Mouse (Mus musculus) MEL (cell line): ENCODE results near the gene Clcn6. TPM values are rescaled to one million over a fixed set of nuclear protein-coding genes. Genes with fewer than 3 reads are reported as not detected.

Experiments used
- DNase-seq: peaks from one replicate; pipeline ENCODE4 v3.0.0; 2011; ENCODE audit warnings: low read depth, low spot score
- H3K27ac ChIP-seq: 2 replicates; pipeline ENCODE4 v1.5.1; 2012; ENCODE audit warnings: low read depth, mild to moderate bottlenecking, control low read depth, low read length, moderate library complexity; ENCODE audit not compliant: control insufficient read depth
- H3K27me3 ChIP-seq, 2 experiments: fragments of 150-350 bp in 1 of 2; sonication (generic) in 1 of 2; 2 replicates each; pipeline ENCODE4 v1.6.1; 2012; ENCODE audit warnings: low read length in 2 of 2, mild to moderate bottlenecking in 2 of 2, improper control_type of control experiment in 1 of 2, moderate library complexity in 1 of 2; ENCODE audit not compliant: insufficient read depth in 2 of 2, control insufficient read depth in 1 of 2
- H3K36me3 ChIP-seq, 2 experiments: 2 replicates each; pipeline ENCODE4 v1.6.1; 2012 to 2014; ENCODE audit warnings: low read length in 2 of 2, improper control_type of control experiment in 1 of 2, inconsistent platforms in 1 of 2, mild to moderate bottlenecking in 1 of 2; ENCODE audit not compliant: insufficient read depth in 2 of 2, control insufficient read depth in 1 of 2
- H3K4me1 ChIP-seq, 2 experiments: fragments of 150-350 bp in 1 of 2; sonication (generic) in 1 of 2; 2 replicates each; pipeline ENCODE4 v1.6.1; 2012; ENCODE audit warnings: low read length in 2 of 2, improper control_type of control experiment in 1 of 2, mild to moderate bottlenecking in 1 of 2; ENCODE audit not compliant: insufficient read depth in 2 of 2, control insufficient read depth in 1 of 2
- H3K4me3 ChIP-seq, 2 experiments: fragments of 150-350 bp in 1 of 2; sonication (generic) in 1 of 2; 2 replicates each; pipeline ENCODE4 v1.5.1; 2012; ENCODE audit warnings: low read depth in 2 of 2, low read length in 2 of 2, mild to moderate bottlenecking in 2 of 2, moderate library complexity in 2 of 2, control low read depth in 1 of 2, improper control_type of control experiment in 1 of 2; ENCODE audit not compliant: control insufficient read depth in 1 of 2, insufficient read depth in 1 of 2
- H3K79me2 ChIP-seq: 2 replicates; pipeline ENCODE4 v1.6.1; 2012; ENCODE audit warnings: mild to moderate bottlenecking, low read length, moderate library complexity; ENCODE audit not compliant: control insufficient read depth, poor library complexity, insufficient read depth
- H3K9ac ChIP-seq: 2 replicates; pipeline ENCODE4 v1.6.1; 2012; ENCODE audit warnings: low read depth, mild to moderate bottlenecking, control low read depth, low read length, moderate library complexity; ENCODE audit not compliant: control insufficient read depth, poor library complexity, severe bottlenecking
- H3K9me3 ChIP-seq: fragments of 150-350 bp; sonication (generic); replicated peaks from 2 replicates; pipeline ENCODE4 v1.6.1; 2012; ENCODE audit warnings: mild to moderate bottlenecking, low read length, improper control_type of control experiment, moderate library complexity; ENCODE audit not compliant: insufficient read depth
- EP300 ChIP-seq, 2 experiments: IDR thresholded peaks; 2 replicates each; pipeline ENCODE4 v1.6.1; 2011; ENCODE audit warnings: improper control_type of control experiment in 2 of 2, low read length in 2 of 2, low read depth in 1 of 2, mild to moderate bottlenecking in 1 of 2
- ETS1 ChIP-seq: IDR thresholded peaks from 2 replicates; pipeline ENCODE4 v1.6.1; 2012; ENCODE audit warnings: low read depth, mild to moderate bottlenecking, inconsistent platforms, low read length, improper control_type of control experiment, moderate library complexity
- HCFC1 ChIP-seq: IDR thresholded peaks from 2 replicates; pipeline ENCODE4 v1.6.1; 2012; ENCODE audit warnings: low read depth, mild to moderate bottlenecking, inconsistent platforms, low read length, improper control_type of control experiment, moderate library complexity
- KAT2A ChIP-seq: conservative IDR thresholded peaks from 2 replicates; pipeline ENCODE4 v1.6.1; 2012; ENCODE audit warnings: low read depth, low read length, improper control_type of control experiment, inconsistent platforms
- MAX ChIP-seq: IDR thresholded peaks from 2 replicates; pipeline ENCODE4 v1.6.1; 2011; ENCODE audit warnings: low read length, improper control_type of control experiment
- MAZ ChIP-seq: IDR thresholded peaks from 2 replicates; pipeline ENCODE4 v1.6.1; 2012; ENCODE audit warnings: low read depth, mild to moderate bottlenecking, inconsistent platforms, low read length, improper control_type of control experiment
- MYC ChIP-seq: IDR thresholded peaks from 2 replicates; pipeline ENCODE4 v1.6.1; 2011; ENCODE audit warnings: low read depth, mild to moderate bottlenecking, low read length, improper control_type of control experiment, moderate library complexity
- NELFE ChIP-seq: IDR thresholded peaks from 2 replicates; pipeline ENCODE4 v1.6.1; 2011; ENCODE audit warnings: low read depth, low read length, improper control_type of control experiment
- POLR2A ChIP-seq, 2 experiments: IDR thresholded peaks; 2 replicates each; pipeline ENCODE4 v1.6.1; 2011 to 2012; ENCODE audit warnings: low read length in 2 of 2, mild to moderate bottlenecking in 2 of 2, control low read depth in 1 of 2, improper control_type of control experiment in 1 of 2, low read depth in 1 of 2, moderate library complexity in 1 of 2; ENCODE audit not compliant: control insufficient read depth in 1 of 2, insufficient read depth in 1 of 2, poor library complexity in 1 of 2
- POLR2AphosphoS5 ChIP-seq: IDR thresholded peaks from 2 replicates; pipeline ENCODE4 v1.6.1; 2012; ENCODE audit warnings: low read depth, borderline replicate concordance, mild to moderate bottlenecking, inconsistent platforms, low read length, moderate library complexity, mixed read lengths
- RCOR1 ChIP-seq: IDR thresholded peaks from 2 replicates; pipeline ENCODE4 v1.6.1; 2012; ENCODE audit warnings: low read depth, mild to moderate bottlenecking, inconsistent platforms, low read length, improper control_type of control experiment
- SIN3A ChIP-seq: IDR thresholded peaks from 2 replicates; pipeline ENCODE4 v1.6.1; 2012; ENCODE audit warnings: low read length, improper control_type of control experiment, inconsistent platforms
- TBP ChIP-seq: IDR thresholded peaks from 2 replicates; pipeline ENCODE4 v1.8.0; 2011; ENCODE audit warnings: low read depth, low read length, improper control_type of control experiment
- TCF12 ChIP-seq: IDR thresholded peaks from 2 replicates; pipeline ENCODE4 v1.6.1; 2014; ENCODE audit warnings: low read depth, mild to moderate bottlenecking, inconsistent platforms, low read length, improper control_type of control experiment, moderate library complexity
- UBTF ChIP-seq: IDR thresholded peaks from 2 replicates; pipeline ENCODE4 v1.6.1; 2012; ENCODE audit warnings: low read depth, mild to moderate bottlenecking, inconsistent platforms, low read length, improper control_type of control experiment, moderate library complexity, borderline replicate concordance; ENCODE audit not compliant: insufficient read depth
- USF1 ChIP-seq: IDR thresholded peaks from 2 replicates; pipeline ENCODE4 v1.6.1; 2014; ENCODE audit warnings: low read depth, mild to moderate bottlenecking, inconsistent platforms, low read length, improper control_type of control experiment, moderate library complexity
- polyA plus RNA-seq, 2 experiments: library from polyadenylated mRNA; stranded (reverse) in 1 of 2; unstranded in 1 of 2; fragments of >175 nt in 1 of 2; fragments of >200 nt in 1 of 2; gene quantifications; 2 replicates each; pipeline versions ENCODE4 v1.2.1 to v1.2.4; 2012; ENCODE audit warnings: low replicate concordance in 2 of 2, low read depth in 1 of 2; ENCODE audit not compliant: insufficient read length in 2 of 2, insufficient read depth in 1 of 2, missing spikeins in 1 of 2
- total RNA-seq: library from RNA; depleted of rRNA; stranded (reverse); fragments of 300-350 nt; gene quantifications from 2 replicates; pipeline ENCODE4 v1.2.3, GENCODE M21; 2012

Clcn6 gene
- total and polyA plus RNA-seq, 3 experiments: 5.8 to 17.5 TPM; not detected in 1

DNA sequence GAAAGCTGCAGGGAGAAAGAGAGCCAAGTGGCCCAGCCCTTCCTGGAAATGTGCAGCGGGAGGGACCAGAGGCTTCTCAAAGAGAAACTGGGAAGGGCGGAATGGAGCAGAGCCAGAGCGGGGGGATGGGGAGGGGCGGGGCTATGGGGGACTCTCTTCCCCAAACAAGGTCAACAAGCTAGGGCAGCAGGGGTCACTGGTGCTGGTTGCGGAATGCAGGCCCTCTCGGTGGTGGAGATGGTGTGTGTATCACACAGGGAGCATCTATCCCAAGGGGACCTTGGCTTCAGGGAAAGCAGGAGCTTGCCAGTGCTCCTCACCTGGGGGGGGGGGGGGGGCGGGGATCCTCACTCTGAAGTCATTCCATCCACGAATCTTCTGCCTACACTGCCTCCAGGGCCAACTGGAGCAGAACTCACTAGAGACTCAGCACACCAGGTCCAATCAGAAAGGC, 45.7 kb upstream of the Clcn6 start:
- H3K27me3 ChIP-seq: no peaks in the 10 kb centered on the region
- H3K4me1 ChIP-seq: peaks cover 0 to 10% of the 10 kb centered on the region in 2 experiments; a peak in 2 of 4 replicates
- peaks cover 6% of the 10 kb centered on the region for H3K79me2 ChIP-seq
- DNase-seq: no peak
- no peaks in the 10 kb centered on the region for H3K9me3 ChIP-seq
- H3K4me3 ChIP-seq: no peak overlapping the region
- peaks cover 0 to 4% of the 10 kb centered on the region in 2 experiments; a peak in 2 of 4 replicates for H3K36me3 ChIP-seq
- no peak overlapping the region for H3K27ac ChIP-seq
- TF ChIP-seq EP300 (IDR thresholded peaks at IDR 0.05; ENCODE audit: low read depth in 1 of 2, low read length in 2 of 2): no peak
- no peak for TF ChIP-seq POLR2A (IDR thresholded peaks at IDR 0.05; ENCODE audit: control insufficient read depth in 1 of 2, insufficient read depth in 1 of 2, low read depth in 1 of 2, low read length in 2 of 2, poor library complexity in 1 of 2)
- TF ChIP-seq TCF12: no peak
- TF ChIP-seq MAZ: no peak
- TF ChIP-seq UBTF: no peak
- TF ChIP-seq RCOR1: no peak
- no peak for TF ChIP-seq NELFE
- no peak for TF ChIP-seq POLR2AphosphoS5
- TF ChIP-seq, all 39 proteins: peak for 0
- H3K9ac ChIP-seq: no peak overlapping the region

DNA sequence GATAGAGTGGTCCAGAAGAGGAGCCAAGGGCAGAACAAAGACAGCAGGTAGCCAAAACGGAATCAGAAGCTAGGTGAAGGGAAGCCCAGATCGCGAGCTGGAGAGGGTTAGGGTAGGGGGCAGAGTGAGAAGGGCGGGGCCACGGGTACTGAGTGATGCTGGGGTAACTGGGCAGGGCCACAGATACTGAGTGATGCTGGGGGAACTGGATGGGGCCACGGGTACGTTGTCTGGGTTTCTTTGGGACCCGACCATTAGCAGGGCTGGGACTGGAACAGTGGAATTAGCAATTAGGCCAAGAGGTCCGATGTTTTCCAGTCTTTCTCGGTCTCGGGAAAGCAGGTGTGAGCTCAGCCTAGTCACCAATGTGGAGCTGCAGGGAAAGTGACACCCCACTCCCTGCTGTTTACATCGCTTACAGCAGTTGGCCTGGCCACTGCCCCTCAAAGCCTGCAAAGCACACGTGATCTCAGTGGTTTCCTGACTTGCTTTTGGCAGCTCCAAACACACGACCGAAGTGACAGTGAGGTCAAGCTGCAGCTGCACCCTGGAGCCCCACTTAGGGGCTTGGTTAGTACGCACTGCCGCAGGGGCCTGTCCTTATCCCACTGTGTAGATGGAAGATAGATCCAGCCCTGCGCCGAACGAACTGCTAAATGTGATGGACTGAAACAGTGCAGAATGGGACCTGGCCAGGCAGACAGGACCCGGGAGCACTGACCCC, 44.7 kb upstream of the Clcn6 start:
- Histone ChIP-seq H3K27ac (peak overlapping the region; percentile 92), H3K4me1 (peaks cover 0 to 10% of the 10 kb centered on the region in 2 experiments; a peak in 2 of 4 replicates), H3K4me3 (peak overlapping the region; percentile 51 to 67), H3K9me3 (no peaks in the 10 kb centered on the region), H3K27me3 (no peaks in the 10 kb centered on the region)
- TF ChIP-seq MAX (peak; percentile 46; the same call in 1 of the 2 replicates), MAZ (peak; percentile 45; the same call in 1 of the 2 replicates), TBP (0 out of 2 replicates have a peak, but pooled peaks have one; percentile 22), KAT2A (no peak), MYC (no peak), HCFC1 (no peak), USF1 (peak; percentile 80), ETS1 (no peak), SIN3A (0 out of 2 replicates have a peak, but pooled peaks have one; percentile 15)
- TF ChIP-seq, all 39 proteins: peak for 5
- DNase-seq: peak; percentile 85
- peaks cover 0 to 3% of the 10 kb centered on the region in 2 experiments; a peak in 2 of 4 replicates for H3K36me3 ChIP-seq
- peak overlapping the region; percentile 58 for H3K9ac ChIP-seq
- H3K79me2 ChIP-seq: peaks cover 6% of the 10 kb centered on the region
